Mouse (Mus musculus) MEL (cell line): ENCODE data around the gene Cox7a1. TPM values are rescaled to one million over a fixed set of nuclear protein-coding genes. Genes with fewer than 3 reads are reported as not detected.

Experiments used
- DNase-seq: peaks from one replicate; pipeline ENCODE4 v3.0.0; 2011; ENCODE audit warnings: low read depth, low spot score
- H3K27ac ChIP-seq: 2 replicates; pipeline ENCODE4 v1.5.1; 2012; ENCODE audit warnings: low read depth, mild to moderate bottlenecking, control low read depth, low read length, moderate library complexity; ENCODE audit not compliant: control insufficient read depth
- H3K27me3 ChIP-seq, 2 experiments: fragments of 150-350 bp in 1 of 2; sonication (generic) in 1 of 2; 2 replicates each; pipeline ENCODE4 v1.6.1; 2012; ENCODE audit warnings: low read length in 2 of 2, mild to moderate bottlenecking in 2 of 2, improper control_type of control experiment in 1 of 2, moderate library complexity in 1 of 2; ENCODE audit not compliant: insufficient read depth in 2 of 2, control insufficient read depth in 1 of 2
- H3K36me3 ChIP-seq, 2 experiments: 2 replicates each; pipeline ENCODE4 v1.6.1; 2012 to 2014; ENCODE audit warnings: low read length in 2 of 2, improper control_type of control experiment in 1 of 2, inconsistent platforms in 1 of 2, mild to moderate bottlenecking in 1 of 2; ENCODE audit not compliant: insufficient read depth in 2 of 2, control insufficient read depth in 1 of 2
- H3K4me1 ChIP-seq, 2 experiments: fragments of 150-350 bp in 1 of 2; sonication (generic) in 1 of 2; 2 replicates each; pipeline ENCODE4 v1.6.1; 2012; ENCODE audit warnings: low read length in 2 of 2, improper control_type of control experiment in 1 of 2, mild to moderate bottlenecking in 1 of 2; ENCODE audit not compliant: insufficient read depth in 2 of 2, control insufficient read depth in 1 of 2
- H3K4me3 ChIP-seq, 2 experiments: fragments of 150-350 bp in 1 of 2; sonication (generic) in 1 of 2; 2 replicates each; pipeline ENCODE4 v1.5.1; 2012; ENCODE audit warnings: low read depth in 2 of 2, low read length in 2 of 2, mild to moderate bottlenecking in 2 of 2, moderate library complexity in 2 of 2, control low read depth in 1 of 2, improper control_type of control experiment in 1 of 2; ENCODE audit not compliant: control insufficient read depth in 1 of 2, insufficient read depth in 1 of 2
- H3K79me2 ChIP-seq: 2 replicates; pipeline ENCODE4 v1.6.1; 2012; ENCODE audit warnings: mild to moderate bottlenecking, low read length, moderate library complexity; ENCODE audit not compliant: control insufficient read depth, poor library complexity, insufficient read depth
- H3K9ac ChIP-seq: 2 replicates; pipeline ENCODE4 v1.6.1; 2012; ENCODE audit warnings: low read depth, mild to moderate bottlenecking, control low read depth, low read length, moderate library complexity; ENCODE audit not compliant: control insufficient read depth, poor library complexity, severe bottlenecking
- H3K9me3 ChIP-seq: fragments of 150-350 bp; sonication (generic); replicated peaks from 2 replicates; pipeline ENCODE4 v1.6.1; 2012; ENCODE audit warnings: mild to moderate bottlenecking, low read length, improper control_type of control experiment, moderate library complexity; ENCODE audit not compliant: insufficient read depth
- CHD2 ChIP-seq: IDR thresholded peaks from 2 replicates; pipeline ENCODE4 v1.6.1; 2011; ENCODE audit warnings: low read length, improper control_type of control experiment
- E2F4 ChIP-seq: IDR thresholded peaks from 2 replicates; pipeline ENCODE4 v1.6.1; 2011; ENCODE audit warnings: low read depth, low read length, improper control_type of control experiment, borderline replicate concordance
- GATA1 ChIP-seq: IDR thresholded peaks from 2 replicates; pipeline ENCODE4 v1.6.1; 2011; ENCODE audit warnings: low read depth, low read length, improper control_type of control experiment
- HCFC1 ChIP-seq: IDR thresholded peaks from 2 replicates; pipeline ENCODE4 v1.6.1; 2012; ENCODE audit warnings: low read depth, mild to moderate bottlenecking, inconsistent platforms, low read length, improper control_type of control experiment, moderate library complexity
- JUND ChIP-seq: IDR thresholded peaks from 2 replicates; pipeline ENCODE4 v1.6.1; 2011; ENCODE audit warnings: low read depth, mild to moderate bottlenecking, improper control_type of control experiment, low read length
- KAT2A ChIP-seq: conservative IDR thresholded peaks from 2 replicates; pipeline ENCODE4 v1.6.1; 2012; ENCODE audit warnings: low read depth, low read length, improper control_type of control experiment, inconsistent platforms
- MAFK ChIP-seq: IDR thresholded peaks from 2 replicates; pipeline ENCODE4 v1.6.1; 2011; ENCODE audit warnings: low read depth, mild to moderate bottlenecking, low read length, improper control_type of control experiment, borderline replicate concordance
- MYC ChIP-seq: IDR thresholded peaks from 2 replicates; pipeline ENCODE4 v1.6.1; 2011; ENCODE audit warnings: low read depth, mild to moderate bottlenecking, low read length, improper control_type of control experiment, moderate library complexity
- NRF1 ChIP-seq: IDR thresholded peaks from 2 replicates; pipeline ENCODE4 v1.6.1; 2014; ENCODE audit warnings: low read depth, mild to moderate bottlenecking, inconsistent platforms, low read length, improper control_type of control experiment, moderate library complexity; ENCODE audit not compliant: poor library complexity, insufficient read depth, severe bottlenecking
- POLR2A ChIP-seq, 2 experiments: IDR thresholded peaks; 2 replicates each; pipeline ENCODE4 v1.6.1; 2011 to 2012; ENCODE audit warnings: low read length in 2 of 2, mild to moderate bottlenecking in 2 of 2, control low read depth in 1 of 2, improper control_type of control experiment in 1 of 2, low read depth in 1 of 2, moderate library complexity in 1 of 2; ENCODE audit not compliant: control insufficient read depth in 1 of 2, insufficient read depth in 1 of 2, poor library complexity in 1 of 2
- POLR2AphosphoS2 ChIP-seq: IDR thresholded peaks from 2 replicates; pipeline ENCODE4 v1.6.1; 2011; ENCODE audit warnings: low read length, improper control_type of control experiment
- POLR2AphosphoS5 ChIP-seq: IDR thresholded peaks from 2 replicates; pipeline ENCODE4 v1.6.1; 2012; ENCODE audit warnings: low read depth, borderline replicate concordance, mild to moderate bottlenecking, inconsistent platforms, low read length, moderate library complexity, mixed read lengths
- RAD21 ChIP-seq: IDR thresholded peaks from 2 replicates; pipeline ENCODE4 v1.6.1; 2011; ENCODE audit warnings: mild to moderate bottlenecking, low read depth, low read length, improper control_type of control experiment
- RCOR1 ChIP-seq: IDR thresholded peaks from 2 replicates; pipeline ENCODE4 v1.6.1; 2012; ENCODE audit warnings: low read depth, mild to moderate bottlenecking, inconsistent platforms, low read length, improper control_type of control experiment
- TBP ChIP-seq: IDR thresholded peaks from 2 replicates; pipeline ENCODE4 v1.8.0; 2011; ENCODE audit warnings: low read depth, low read length, improper control_type of control experiment
- ZC3H11A ChIP-seq: IDR thresholded peaks from 2 replicates; pipeline ENCODE4 v1.6.1; 2012; ENCODE audit warnings: low read depth, mild to moderate bottlenecking, inconsistent platforms, low read length, improper control_type of control experiment
- ZMIZ1 ChIP-seq: IDR thresholded peaks from 2 replicates; pipeline ENCODE4 v1.6.1; 2012; ENCODE audit warnings: low read depth, mild to moderate bottlenecking, inconsistent platforms, low read length, improper control_type of control experiment, moderate library complexity
- ZNF384 ChIP-seq: IDR thresholded peaks from 2 replicates; pipeline ENCODE4 v1.6.1; 2012; ENCODE audit warnings: low read depth, mild to moderate bottlenecking, inconsistent platforms, low read length, improper control_type of control experiment
- polyA plus RNA-seq, 2 experiments: library from polyadenylated mRNA; stranded (reverse) in 1 of 2; unstranded in 1 of 2; fragments of >175 nt in 1 of 2; fragments of >200 nt in 1 of 2; gene quantifications; 2 replicates each; pipeline versions ENCODE4 v1.2.1 to v1.2.4; 2012; ENCODE audit warnings: low replicate concordance in 2 of 2, low read depth in 1 of 2; ENCODE audit not compliant: insufficient read length in 2 of 2, insufficient read depth in 1 of 2, missing spikeins in 1 of 2
- total RNA-seq: library from RNA; depleted of rRNA; stranded (reverse); fragments of 300-350 nt; gene quantifications from 2 replicates; pipeline ENCODE4 v1.2.3, GENCODE M21; 2012

Cox7a1 gene
- total and polyA plus RNA-seq, 3 experiments = 8.9 to 11.1 TPM; not detected in 1

GRCm38 (mm10) chr7:30183879-30184289, at the start of gene Cox7a1 (continued):
- TF ChIP-seq NRF1 (no peak), KAT2A (no peak)

GRCm38 (mm10) chr7:30136826-30137225, 47.1 kb upstream of the Cox7a1 start:
- Histone ChIP-seq H3K4me1 (no peaks in the 10 kb centered on the region), H3K4me3 (no peak overlapping the region), H3K27ac (no peak overlapping the region), H3K9me3 (no peaks in the 10 kb centered on the region), H3K36me3 (peaks cover 0 to 5% of the 10 kb centered on the region in 2 experiments; a peak in 2 of 4 replicates), H3K27me3 (no peaks in the 10 kb centered on the region), H3K9ac (no peak overlapping the region), H3K79me2 (no peaks in the 10 kb centered on the region)
- TF ChIP-seq ZNF384 = no peak
- TF ChIP-seq RAD21 = no peak
- TF ChIP-seq RCOR1 = no peak
- no peak for DNase-seq

- no peak overlapping the region for H3K27ac ChIP-seq
- H3K9me3 ChIP-seq = no peaks in the 10 kb centered on the region
- H3K4me3 ChIP-seq = no peak overlapping the region
- H3K79me2 ChIP-seq = no peaks in the 10 kb centered on the region
- DNase-seq = no peak
- peaks cover 0 to 1% of the 10 kb centered on the region in 2 experiments; a peak in 1 of 4 replicates for H3K36me3 ChIP-seq
- H3K4me1 ChIP-seq = no peaks in the 10 kb centered on the region
- no peak overlapping the region for H3K9ac ChIP-seq
- H3K27me3 ChIP-seq = no peaks in the 10 kb centered on the region
- TF ChIP-seq E2F4 (no peak), ZNF384 (no peak), JUND (no peak), POLR2AphosphoS5 (no peak), MAFK (no peak), GATA1 (no peak), ZC3H11A (no peak), MYC (no peak), NRF1 (no peak), POLR2A (IDR thresholded peaks at IDR 0.05; ENCODE audit: control insufficient read depth in 1 of 2, insufficient read depth in 1 of 2, low read depth in 1 of 2, low read length in 2 of 2, poor library complexity in 1 of 2) (no peak), CHD2 (no peak), HCFC1 (no peak), TBP (no peak), POLR2AphosphoS2 (no peak), ZMIZ1 (no peak)
- TF ChIP-seq, all 39 proteins: peak for 0
Measured at GRCm38 (mm10) chr7:30143170-30143554, 40.8 kb upstream of the Cox7a1 start.
